Mouse (Mus musculus) neural tube, embryonic 11.5 days (tissue): ENCODE data around the gene Lgi4. TPM values are rescaled to one million over a fixed set of nuclear protein-coding genes. Genes with fewer than 3 reads are reported as not detected.

Source experiments
- ATAC-seq: fragments of 200-750 bp; cut with Nextera tagmentation; 2 replicates; pipeline ENCODE4 v1.8.0; 2017; ENCODE audit warnings: moderate number of reproducible peaks, mild to moderate bottlenecking, moderate TSS enrichment, moderate library complexity; ENCODE audit not compliant: insufficient read depth, low FRiP score, low TSS enrichment
- DNase-seq: peaks from one replicate; pipeline ENCODE4 v3.0.0-alpha.2; 2015; ENCODE audit warnings: low spot score
- H3K27ac ChIP-seq: fragments of 300-500 bp; sonication (generic); 2 replicates; pipeline ENCODE4 v1.5.1; 2014; ENCODE audit warnings: low read depth, mild to moderate bottlenecking, low read length
- H3K27me3 ChIP-seq: fragments of 300-500 bp; sonication (generic); 2 replicates; pipeline ENCODE4 v1.6.1; 2014; ENCODE audit warnings: mild to moderate bottlenecking, low read length, mixed read lengths; ENCODE audit not compliant: control insufficient read depth, insufficient read depth
- H3K36me3 ChIP-seq: fragments of 300-500 bp; sonication (generic); 2 replicates; pipeline ENCODE4 v1.6.1; 2014; ENCODE audit warnings: mild to moderate bottlenecking, low read length, moderate library complexity, mixed read lengths; ENCODE audit not compliant: control insufficient read depth, insufficient read depth
- H3K4me1 ChIP-seq: fragments of 300-500 bp; sonication (generic); 2 replicates; pipeline ENCODE4 v1.6.1; 2014; ENCODE audit warnings: low read length, mixed read lengths; ENCODE audit not compliant: control insufficient read depth, insufficient read depth
- H3K4me2 ChIP-seq: fragments of 300-500 bp; sonication (generic); 2 replicates; pipeline ENCODE4 v1.6.1; 2014; ENCODE audit warnings: low read depth, mild to moderate bottlenecking, moderate library complexity
- H3K4me3 ChIP-seq: fragments of 300-500 bp; sonication (generic); 2 replicates; pipeline ENCODE4 v1.5.1; 2014; ENCODE audit warnings: low read depth, low read length
- H3K9ac ChIP-seq: fragments of 300-500 bp; sonication (generic); 2 replicates; pipeline ENCODE4 v1.6.1; 2014; ENCODE audit warnings: mild to moderate bottlenecking, low read length
- H3K9me3 ChIP-seq: fragments of 300-500 bp; sonication (generic); 2 replicates; pipeline ENCODE4 v1.6.1; 2016; ENCODE audit warnings: low read length; ENCODE audit not compliant: control insufficient read depth
- WGBS: fragments of 180-500 bp; shearing (Covaris S2); extraction: QIAGEN DNeasy Blood & Tissue Kit; methylation state at CpG from one replicate; pipeline ENCODE4 v1.1.7; 2014; 5-methylcytosine and 5-hydroxymethylcytosine counted together
- polyA plus RNA-seq: library from polyadenylated mRNA; unstranded; fragments of >200 nt; fragmentation: Nextera tagmentation; extraction: Ambion mirVana; gene quantifications from 2 replicates; pipeline ENCODE4 v1.2.1, GENCODE M21; 2014

The Lgi4 gene
- polyA plus RNA-seq, 1 experiment from 2014 or later = 4.9 TPM

DNA sequence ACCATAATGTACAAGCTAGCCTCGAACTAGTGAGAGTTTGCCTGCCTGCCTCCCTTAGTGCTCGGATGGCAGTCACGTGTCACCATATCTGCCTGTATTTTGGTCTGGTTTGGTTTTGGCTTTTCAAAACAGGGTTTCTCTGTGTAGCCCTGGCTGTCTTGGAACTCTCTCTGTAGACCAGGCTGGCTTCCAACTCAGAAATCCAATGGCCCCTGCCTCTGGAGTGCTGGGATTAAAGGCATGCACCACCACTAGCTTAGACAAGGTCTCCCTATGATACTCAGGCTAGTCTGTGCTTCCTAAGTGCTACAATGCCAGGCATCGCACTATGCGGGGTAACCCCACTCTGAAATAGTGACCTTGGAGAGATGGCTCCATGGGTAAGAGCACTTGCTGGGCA is 50.7 kb downstream of the Lgi4 start:
- H3K27ac ChIP-seq = no peak overlapping the region
- no peak overlapping the region for H3K4me2 ChIP-seq
- WGBS = 85% methylated on average over 5 of the region's 5 CpGs
- H3K9ac ChIP-seq = no peak overlapping the region
- no peaks in the 10 kb centered on the region for H3K9me3 ChIP-seq
- H3K4me1 ChIP-seq = no peaks in the 10 kb centered on the region
- H3K36me3 ChIP-seq = no peaks in the 10 kb centered on the region
- no peak overlapping the region for H3K4me3 ChIP-seq
- H3K27me3 ChIP-seq = no peaks in the 10 kb centered on the region
- DNase-seq (no peak), ATAC-seq (no peak)

- DNase-seq (no peak), ATAC-seq (no peak)
- Histone ChIP-seq H3K9ac (no peak overlapping the region), H3K27ac (no peak overlapping the region), H3K4me2 (no peak overlapping the region), H3K9me3 (no peaks in the 10 kb centered on the region), H3K27me3 (no peaks in the 10 kb centered on the region), H3K4me3 (no peak overlapping the region), H3K36me3 (no peaks in the 10 kb centered on the region), H3K4me1 (no peaks in the 10 kb centered on the region)
- WGBS = 87% methylated on average over 15 of the region's 15 CpGs
Observed at GRCm38 (mm10) chr7:31110861-31111385, 51.8 kb downstream of the Lgi4 start.

DNA sequence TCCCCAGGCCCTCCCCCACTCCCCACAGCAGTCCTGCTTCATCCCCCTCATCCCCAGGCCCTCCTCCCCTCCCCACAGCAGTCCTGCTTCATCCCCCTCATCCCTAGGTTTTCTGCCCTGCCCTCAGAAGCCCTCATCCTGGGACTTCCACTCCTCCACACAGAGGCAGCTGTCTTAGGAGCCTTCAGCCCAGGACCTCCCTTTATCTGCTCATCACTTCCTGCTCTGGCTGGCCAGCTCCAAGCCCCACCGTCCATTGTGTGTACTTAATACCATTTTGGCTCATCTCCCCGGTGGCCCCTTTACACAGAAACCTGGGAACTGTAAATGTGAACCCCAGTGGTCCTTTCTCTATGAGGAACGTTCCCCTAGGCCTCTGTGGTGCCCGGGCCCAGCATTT is 52.9 kb downstream of the Lgi4 start:
- Histone ChIP-seq H3K27ac (no peak overlapping the region), H3K27me3 (no peaks in the 10 kb centered on the region), H3K36me3 (no peaks in the 10 kb centered on the region), H3K4me1 (no peaks in the 10 kb centered on the region), H3K9me3 (no peaks in the 10 kb centered on the region), H3K9ac (no peak overlapping the region), H3K4me3 (no peak overlapping the region), H3K4me2 (no peak overlapping the region)
- ATAC-seq = no peak
- DNase-seq = no peak
- WGBS = 66% methylated on average over 4 of the region's 4 CpGs

DNA sequence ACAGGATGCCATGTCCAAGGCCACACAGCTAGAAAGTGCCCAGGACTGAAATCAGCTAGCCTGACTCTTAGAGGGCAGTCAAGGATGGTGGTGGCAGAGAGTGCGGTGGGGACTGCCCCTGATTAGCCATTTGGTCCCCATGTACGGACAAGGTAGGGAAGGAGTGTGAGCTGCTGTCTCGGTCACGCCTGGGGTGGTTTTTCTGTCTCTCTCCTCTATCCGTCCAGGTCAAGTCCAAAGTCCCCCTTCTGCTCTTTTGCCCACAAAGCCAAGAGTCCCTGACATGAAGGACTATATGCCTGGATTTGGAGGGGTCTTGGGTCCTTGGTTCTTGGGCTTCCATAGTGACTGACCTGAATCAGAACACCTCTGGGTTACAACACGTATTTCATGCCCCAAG is 54.7 kb downstream of the Lgi4 start:
- 77% methylated on average over 6 of the region's 6 CpGs for WGBS
- H3K9me3 ChIP-seq = no peaks in the 10 kb centered on the region
- H3K27ac ChIP-seq = no peak overlapping the region
- H3K9ac ChIP-seq = no peak overlapping the region
- H3K4me1 ChIP-seq = no peaks in the 10 kb centered on the region
- no peak overlapping the region for H3K4me2 ChIP-seq
- no peak overlapping the region for H3K4me3 ChIP-seq
- H3K27me3 ChIP-seq = no peaks in the 10 kb centered on the region
- no peaks in the 10 kb centered on the region for H3K36me3 ChIP-seq
- ATAC-seq (no peak), DNase-seq (no peak)

DNA sequence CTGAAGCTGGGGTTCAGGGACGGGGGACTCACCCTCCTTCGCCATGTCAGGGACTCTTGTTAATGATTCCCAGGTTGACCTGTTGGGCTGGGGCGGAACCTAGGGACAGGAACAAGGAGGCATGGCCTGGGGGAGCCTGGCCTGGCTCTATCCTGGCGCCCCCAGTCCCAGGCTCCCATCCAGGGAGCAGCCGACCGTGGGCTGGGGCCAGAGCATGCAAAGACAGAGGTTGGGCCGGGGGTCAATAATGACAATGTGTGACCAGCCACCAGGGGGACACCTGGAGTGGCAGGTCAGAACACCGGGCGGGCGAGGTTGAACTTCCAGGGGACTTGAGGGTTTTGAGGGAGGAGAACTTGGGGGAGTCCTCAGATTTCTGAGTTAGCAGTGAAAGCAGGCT is 55.5 kb downstream of the Lgi4 start:
- WGBS = 49% methylated on average over 10 of the region's 10 CpGs
- H3K4me2 ChIP-seq = no peak overlapping the region
- ATAC-seq (no peak), DNase-seq (no peak)
- H3K27ac ChIP-seq = no peak overlapping the region
- H3K9me3 ChIP-seq = no peaks in the 10 kb centered on the region
- no peak overlapping the region for H3K9ac ChIP-seq
- no peaks in the 10 kb centered on the region for H3K27me3 ChIP-seq
- H3K4me3 ChIP-seq = no peak overlapping the region
- no peaks in the 10 kb centered on the region for H3K36me3 ChIP-seq
- no peaks in the 10 kb centered on the region for H3K4me1 ChIP-seq

GRCm38 (mm10) chr7:31115182-31115581 is 56.0 kb downstream of the Lgi4 start, which contains the start of gene Hpn:
Gene Hpn (minus strand): TSS chr7:31115290.
- Histone ChIP-seq H3K4me2 (no peak within 1 kb of the TSS), H3K4me3 (no peak within 1 kb of the TSS), H3K4me1 (no peaks in the 10 kb centered on the region), H3K36me3 (no peaks in the 10 kb centered on the region), H3K9ac (no peak within 1 kb of the TSS), H3K27me3 (no peaks in the 10 kb centered on the region), H3K9me3 (no peaks in the 10 kb centered on the region), H3K27ac (no peak within 1 kb of the TSS)
- ATAC-seq (no peak), DNase-seq (no peak)
- 24% methylated on average over 13 of the region's 15 CpGs for WGBS

- Histone ChIP-seq H3K4me3 (no peak overlapping the region), H3K9me3 (no peaks in the 10 kb centered on the region), H3K4me2 (no peak overlapping the region), H3K27me3 (no peaks in the 10 kb centered on the region), H3K27ac (no peak overlapping the region), H3K4me1 (no peaks in the 10 kb centered on the region), H3K36me3 (no peaks in the 10 kb centered on the region), H3K9ac (no peak overlapping the region)
- WGBS = 24% methylated on average over 17 of the region's 17 CpGs
- DNase-seq (no peak), ATAC-seq (no peak)
Observed at GRCm38 (mm10) chr7:31115587-31116043, 56.5 kb downstream of the Lgi4 start.

- Histone ChIP-seq H3K9me3 (no peaks in the 10 kb centered on the region), H3K36me3 (no peaks in the 10 kb centered on the region), H3K9ac (no peak overlapping the region), H3K4me3 (no peak overlapping the region), H3K27ac (no peak overlapping the region), H3K4me1 (no peaks in the 10 kb centered on the region), H3K4me2 (no peak overlapping the region), H3K27me3 (no peaks in the 10 kb centered on the region)
- DNase-seq (peak; percentile 31), ATAC-seq (0 out of 2 replicates have a peak, but pooled peaks have one; percentile 27)
- 42% methylated on average over 12 of the region's 16 CpGs for WGBS
Observed at GRCm38 (mm10) chr7:31116721-31117145, 57.6 kb downstream of the Lgi4 start.

- Histone ChIP-seq H3K4me2 (no peak overlapping the region), H3K27me3 (no peaks in the 10 kb centered on the region), H3K9ac (no peak overlapping the region), H3K4me3 (no peak overlapping the region), H3K27ac (no peak overlapping the region), H3K36me3 (no peaks in the 10 kb centered on the region), H3K9me3 (no peaks in the 10 kb centered on the region), H3K4me1 (no peaks in the 10 kb centered on the region)
- ATAC-seq (no peak), DNase-seq (no peak)
- 76% methylated on average over 11 of the region's 11 CpGs for WGBS
Observed at GRCm38 (mm10) chr7:31117465-31117864, 58.3 kb downstream of the Lgi4 start.
